Mouse (Mus musculus) A20 (cell line): ENCODE results near the gene Myo1e.

Source experiments
- DNase-seq: peaks from one replicate; pipeline ENCODE4 v3.0.0-alpha.2; 2011; ENCODE audit warnings: low read depth, low spot score

Myo1e gene

GRCm38 (mm10) chr9:70281407-70281806 lies 74.3 kb downstream of the Myo1e start:
- no peak for DNase-seq

GRCm38 (mm10) chr9:70282107-70282506 lies 75.0 kb downstream of the Myo1e start:
- DNase-seq = peak; percentile 41

DNA sequence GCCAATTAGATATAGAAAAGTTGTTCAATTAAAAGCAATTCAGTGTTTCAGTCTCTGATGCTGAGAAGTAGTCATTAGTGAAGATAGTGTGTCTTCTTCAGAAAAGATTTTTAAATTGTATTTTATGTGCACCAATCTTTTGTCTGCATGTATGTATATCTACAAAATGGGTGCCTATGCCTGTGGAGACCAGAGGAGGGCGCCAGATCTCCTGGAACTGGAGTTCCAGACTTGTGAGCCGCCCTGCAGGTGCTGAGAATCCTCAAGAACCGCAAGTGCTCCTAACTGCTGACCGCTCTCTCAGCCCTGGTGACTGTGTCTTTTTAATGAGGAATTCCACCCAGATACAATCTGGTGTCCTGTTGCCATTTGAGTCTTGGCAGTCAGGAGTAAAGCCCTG lies 76.0 kb downstream of the Myo1e start:
- no peak for DNase-seq

GRCm38 (mm10) chr9:70284584-70285140 lies 77.5 kb downstream of the Myo1e start:
- no peak for DNase-seq

DNA sequence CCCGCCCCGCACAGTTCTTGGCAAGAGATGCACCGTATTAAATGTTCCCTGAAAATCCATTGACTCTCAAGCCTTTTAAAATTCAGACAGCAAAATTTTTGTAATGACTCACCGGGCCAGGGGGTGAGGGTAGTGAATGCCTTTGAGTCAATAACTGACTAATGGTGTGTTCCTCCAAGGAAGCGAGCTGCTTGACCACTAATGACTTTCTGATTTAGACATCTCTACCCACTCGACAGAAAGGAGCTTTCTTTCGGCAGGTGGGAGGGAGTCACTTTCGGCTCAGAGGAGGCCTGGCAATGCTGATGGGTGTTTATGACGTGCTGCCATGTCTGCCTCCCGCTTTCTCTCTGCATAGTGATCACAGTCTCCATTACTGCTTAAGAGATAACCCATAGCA lies 83.6 kb downstream of the Myo1e start:
- DNase-seq = no peak

- no peak for DNase-seq
Observed at GRCm38 (mm10) chr9:70296916-70297315, 89.8 kb downstream of the Myo1e start.

DNA sequence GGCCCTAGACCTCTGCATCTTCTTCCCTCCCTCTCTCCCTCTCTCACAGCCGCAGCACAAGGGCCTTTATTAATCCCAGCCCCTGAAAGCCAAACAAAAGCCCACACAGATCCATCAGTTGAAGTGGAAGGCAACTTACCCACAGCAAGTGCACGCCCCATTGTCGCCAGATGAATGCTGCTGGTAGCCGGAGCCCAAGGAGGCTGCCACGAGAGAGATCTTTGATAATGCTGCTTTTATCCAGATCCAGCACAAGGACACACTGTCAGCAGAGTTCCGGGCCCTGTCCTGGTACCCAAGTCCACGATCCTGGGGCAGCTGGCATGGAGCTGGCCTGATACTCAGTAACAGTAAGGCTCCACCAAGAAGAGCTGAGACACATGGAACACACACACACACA lies 91.1 kb downstream of the Myo1e start:
- no peak for DNase-seq

GRCm38 (mm10) chr9:70300705-70301104 lies 93.6 kb downstream of the Myo1e start:
- DNase-seq = no peak

DNA sequence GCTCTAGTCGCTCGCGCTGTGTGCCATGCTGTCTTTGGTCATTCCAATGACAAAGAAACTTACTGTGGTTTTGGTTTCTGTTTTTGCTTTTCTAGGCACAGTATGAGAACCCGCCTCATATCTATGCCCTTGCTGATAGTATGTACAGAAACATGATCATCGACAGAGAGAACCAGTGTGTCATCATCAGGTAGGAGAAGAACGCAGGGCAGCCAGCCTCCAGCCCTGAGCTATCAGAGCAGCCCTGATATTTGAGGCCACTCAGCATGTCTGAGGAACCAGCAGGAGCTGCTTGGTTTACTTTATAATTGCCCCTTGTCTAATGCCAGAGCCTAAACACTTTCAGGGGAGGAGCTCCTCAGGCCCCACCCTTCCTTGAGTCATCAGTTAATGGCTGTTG lies 94.4 kb downstream of the Myo1e start:
- no peak for DNase-seq

GRCm38 (mm10) chr9:70304901-70305300 lies 97.8 kb downstream of the Myo1e start:
- peak; percentile 90 for DNase-seq

- no peak for DNase-seq
Observed at GRCm38 (mm10) chr9:70310046-70310445, 102.9 kb downstream of the Myo1e start.

- DNase-seq = peak; percentile 29
Observed at GRCm38 (mm10) chr9:70314019-70314418, 106.9 kb downstream of the Myo1e start.

DNA sequence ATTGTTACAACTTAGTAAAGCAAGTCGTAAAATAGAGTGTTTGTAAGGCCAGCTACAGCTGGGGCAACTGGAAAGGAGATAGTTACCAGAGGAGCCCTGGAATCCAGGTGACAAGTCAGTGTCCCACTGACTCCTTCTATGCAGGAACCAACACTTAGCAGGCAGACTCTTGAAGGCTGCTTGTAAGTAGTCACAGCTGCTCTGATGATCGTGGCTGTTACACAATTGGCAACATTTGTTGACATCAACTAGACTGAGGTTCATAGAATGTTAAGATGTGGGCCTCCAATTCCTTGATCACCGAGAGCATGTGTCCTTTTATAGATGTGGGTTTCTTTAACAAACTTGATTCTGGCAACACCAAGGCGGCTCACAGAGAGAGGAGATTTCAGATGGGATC lies 108.0 kb downstream of the Myo1e start:
- DNase-seq = no peak

- no peak for DNase-seq
Observed at GRCm38 (mm10) chr9:70318601-70319000, 111.5 kb downstream of the Myo1e start.

DNA sequence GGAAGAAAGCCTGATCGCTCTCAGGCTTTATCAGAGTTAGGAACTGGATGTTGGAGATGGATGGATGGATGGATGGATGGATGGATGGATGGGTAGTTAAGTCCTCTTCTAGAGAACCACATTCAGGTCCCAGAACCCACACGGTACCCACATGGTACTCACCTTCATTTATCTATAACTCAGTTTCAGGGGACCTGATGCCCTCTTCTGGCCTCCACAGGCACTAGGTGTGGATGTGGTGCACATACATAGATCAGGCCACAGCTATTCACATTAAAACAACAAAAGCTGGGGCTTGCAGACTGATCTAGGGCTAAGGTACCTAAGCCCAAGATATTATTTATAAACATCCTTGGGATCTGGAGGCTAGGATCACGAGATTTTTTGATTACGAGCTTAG lies 117.2 kb downstream of the Myo1e start:
- peak; percentile 19 for DNase-seq

- DNase-seq = no peak
Observed at GRCm38 (mm10) chr9:70325880-70326595, 118.9 kb downstream of the Myo1e start.

DNA sequence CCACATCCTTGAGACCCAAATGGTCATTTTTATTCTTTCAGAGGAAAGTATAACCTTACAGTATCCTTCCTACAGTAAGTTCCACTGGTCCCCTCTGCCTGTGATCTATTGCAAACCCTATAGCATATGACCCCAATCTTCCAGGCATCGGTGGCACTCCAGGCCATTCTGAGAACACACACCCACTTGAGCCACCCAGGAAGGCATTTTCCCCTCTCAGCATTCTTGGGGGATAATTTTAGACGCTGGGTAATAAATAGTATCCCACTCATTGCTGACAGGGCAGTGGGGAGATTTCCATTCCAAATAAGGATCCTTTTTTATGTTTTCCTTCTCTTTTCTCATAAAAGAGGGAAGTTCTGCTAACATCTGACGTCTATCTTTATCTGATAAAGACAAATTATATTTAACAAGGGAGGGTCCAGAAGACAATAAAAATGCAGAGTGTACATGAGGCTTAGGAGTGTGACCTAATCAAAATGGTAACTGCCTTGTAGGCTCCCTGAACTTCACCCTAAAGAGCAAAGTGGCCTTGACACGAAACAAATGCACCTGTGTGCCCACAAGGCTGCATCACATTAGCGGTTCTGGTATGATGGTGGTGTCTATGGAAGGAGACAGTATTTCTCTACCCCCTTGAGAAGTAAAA lies 121.2 kb downstream of the Myo1e start:
- DNase-seq = no peak

DNA sequence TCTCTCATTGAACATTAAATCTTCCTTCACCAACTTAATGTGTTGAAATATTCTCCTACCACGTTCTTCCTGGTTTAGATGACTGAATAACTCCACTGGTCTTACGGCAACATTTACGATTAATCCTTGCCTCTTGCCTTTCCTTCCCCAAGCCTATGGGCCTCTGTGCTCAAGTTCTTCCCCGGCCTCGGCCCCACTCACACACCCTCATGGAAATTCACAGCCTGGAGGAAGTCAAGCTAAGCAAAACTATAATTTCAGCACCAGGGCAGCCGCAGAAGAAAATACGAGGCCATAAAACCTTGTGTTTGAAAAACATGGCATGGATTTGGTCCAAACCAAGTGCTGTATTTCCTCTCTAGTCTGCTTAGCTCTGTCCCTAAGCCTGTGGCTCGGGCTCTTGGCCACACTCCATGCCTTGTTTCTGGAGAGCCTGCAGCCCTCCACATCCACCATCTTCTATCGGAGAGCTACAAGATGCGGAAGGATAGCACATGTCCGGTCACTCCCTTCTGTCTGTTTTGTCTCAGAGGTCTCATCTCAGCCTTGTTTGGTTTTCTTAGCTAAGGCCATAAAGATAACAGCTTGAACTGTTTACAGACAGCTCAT lies 124.7 kb downstream of the Myo1e start:
- no peak for DNase-seq

GRCm38 (mm10) chr9:70338391-70338790 lies 131.2 kb downstream of the Myo1e start:
- no peak for DNase-seq

DNA sequence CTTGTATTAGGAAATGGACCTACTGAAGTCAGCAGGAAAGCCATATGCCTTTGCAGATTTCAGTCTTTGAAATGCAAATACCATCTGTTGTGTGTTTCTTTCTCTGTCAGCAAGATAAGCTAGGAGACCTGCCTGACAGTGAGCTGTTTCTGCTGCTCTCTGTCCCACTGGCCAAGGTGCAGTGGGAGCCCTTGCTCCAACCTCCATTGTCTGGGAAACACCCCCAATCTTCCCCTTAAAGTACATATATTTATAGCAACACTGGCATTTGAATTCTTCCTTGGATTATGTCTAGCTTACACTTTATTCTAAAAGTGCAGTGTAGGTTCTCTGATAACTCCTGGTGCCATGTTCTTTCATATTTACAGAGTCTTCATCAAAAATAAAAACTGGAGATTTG lies 131.7 kb downstream of the Myo1e start:
- DNase-seq = no peak

DNA sequence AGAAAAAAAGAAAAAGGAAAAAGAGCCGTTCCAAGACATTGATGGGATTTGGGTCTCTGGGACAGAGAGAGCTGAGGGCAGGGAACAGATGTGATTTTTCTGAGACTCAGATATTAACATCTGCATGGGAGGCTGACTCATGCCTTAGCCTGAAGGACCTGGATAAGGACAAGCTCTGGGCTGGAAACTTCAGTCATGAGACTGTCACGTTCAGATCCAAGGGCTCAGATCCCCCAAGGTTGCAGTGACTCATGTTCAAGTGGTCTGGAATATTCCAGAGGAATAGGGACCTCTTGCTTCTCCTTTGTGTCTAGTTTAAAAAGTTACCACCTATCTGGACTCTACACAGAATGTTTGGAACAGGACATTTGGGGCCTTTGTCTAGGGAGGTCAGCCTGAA lies 142.1 kb downstream of the Myo1e start:
- DNase-seq = no peak

DNA sequence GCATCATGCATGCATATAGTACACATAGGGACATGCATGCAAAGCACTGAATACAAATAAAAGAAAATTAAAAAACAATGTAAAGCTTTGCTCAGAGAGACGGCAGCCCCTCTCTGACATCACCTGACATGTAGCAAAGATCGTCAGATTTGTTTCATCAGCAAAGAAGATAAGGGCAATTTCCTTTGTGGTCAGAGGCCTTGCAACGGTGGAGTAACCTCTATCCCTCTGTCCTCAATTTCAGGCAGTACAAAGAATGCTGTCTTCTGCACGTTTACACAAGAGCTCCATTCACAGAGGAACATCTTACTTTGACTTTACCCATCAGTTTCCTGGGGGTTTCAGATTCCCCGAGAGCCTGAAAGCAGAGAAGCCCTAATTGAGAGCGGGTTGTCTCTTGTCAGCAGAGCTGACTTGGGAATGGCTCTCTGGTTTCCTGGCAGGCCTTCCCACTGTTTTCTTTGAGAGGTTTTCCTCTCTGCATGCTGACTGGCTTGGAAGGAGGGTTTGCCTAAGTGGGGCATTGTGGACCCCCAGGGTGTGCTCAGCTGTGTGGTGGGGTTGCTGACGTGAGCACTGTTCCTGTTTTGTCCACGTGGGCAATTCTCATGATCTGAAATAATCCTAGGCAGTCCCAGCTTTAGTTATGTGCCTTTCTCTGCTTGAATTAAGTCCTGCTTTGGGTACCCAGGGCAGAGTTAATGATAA lies 144.6 kb downstream of the Myo1e start:
- DNase-seq = no peak
